Mouse (Mus musculus): ENCODE measurements around the gene Zmiz1. TPM values are rescaled to one million over a fixed set of nuclear protein-coding genes. Genes with fewer than 3 reads are reported as not detected.

Gene Zmiz1
- polyA plus RNA-seq, 1 experiment from 2014 or later, result 6.1 TPM

- Histone ChIP-seq H3K9ac (ENCODE audit: low read depth, low read length) (no peak overlapping the region), H3K36me3 (ENCODE audit: control insufficient read depth, insufficient read depth) (no peaks in the 10 kb centered on the region), H3K9me3 (replicated peaks; ENCODE audit: control insufficient read depth, low read length) (no peaks in the 10 kb centered on the region), H3K27me3 (ENCODE audit: control insufficient read depth, insufficient read depth, low read depth, low read length) (no peaks in the 10 kb centered on the region), H3K4me1 (ENCODE audit: control insufficient read depth, low read depth, low read length) (no peaks in the 10 kb centered on the region), H3K27ac (ENCODE audit: low read length) (no peak overlapping the region), H3K4me2 (ENCODE audit: low read depth, low read length) (no peak overlapping the region), H3K4me3 (ENCODE audit: low read depth, low read length) (no peak overlapping the region)
- WGBS (ENCODE audit: insufficient replicate concordance), result 57% methylated on average over 4 of the region's 4 CpGs
- ATAC-seq (ENCODE audit: low read depth), result no peak
Measured at GRCm38 (mm10) chr14:25620766-25621165, 161.8 kb downstream of the Zmiz1 start.

GRCm38 (mm10) chr14:25623698-25624097, 164.7 kb downstream of the Zmiz1 start:
- no peak overlapping the region for H3K4me3 ChIP-seq (ENCODE audit: low read depth, low read length)
- no peak overlapping the region for H3K4me2 ChIP-seq (ENCODE audit: low read depth, low read length)
- no peak overlapping the region for H3K9ac ChIP-seq (ENCODE audit: low read depth, low read length)
- no peak for ATAC-seq (ENCODE audit: low read depth)
- WGBS (ENCODE audit: insufficient replicate concordance), result 72% methylated on average over 7 of the region's 7 CpGs
- H3K36me3 ChIP-seq (ENCODE audit: control insufficient read depth, insufficient read depth), result no peaks in the 10 kb centered on the region
- no peaks in the 10 kb centered on the region; the same call in 1 of the 2 replicates for H3K4me1 ChIP-seq (ENCODE audit: control insufficient read depth, low read depth, low read length)
- no peaks in the 10 kb centered on the region for H3K27me3 ChIP-seq (ENCODE audit: control insufficient read depth, insufficient read depth, low read depth, low read length)
- no peak overlapping the region for H3K27ac ChIP-seq (ENCODE audit: low read length)
- H3K9me3 ChIP-seq (replicated peaks; ENCODE audit: control insufficient read depth, low read length), result no peaks in the 10 kb centered on the region

- Histone ChIP-seq H3K27me3 (ENCODE audit: control insufficient read depth, insufficient read depth, low read depth, low read length) (no peaks in the 10 kb centered on the region), H3K36me3 (ENCODE audit: control insufficient read depth, insufficient read depth) (no peaks in the 10 kb centered on the region), H3K27ac (ENCODE audit: low read length) (no peak overlapping the region), H3K9ac (ENCODE audit: low read depth, low read length) (no peak overlapping the region), H3K4me1 (ENCODE audit: control insufficient read depth, low read depth, low read length) (no peaks in the 10 kb centered on the region; the same call in 1 of the 2 replicates), H3K4me3 (ENCODE audit: low read depth, low read length) (no peak overlapping the region), H3K4me2 (ENCODE audit: low read depth, low read length) (no peak overlapping the region), H3K9me3 (replicated peaks; ENCODE audit: control insufficient read depth, low read length) (no peaks in the 10 kb centered on the region)
- WGBS (ENCODE audit: insufficient replicate concordance), result 62% methylated on average over 6 of the region's 6 CpGs
- ATAC-seq (ENCODE audit: low read depth), result no peak
Measured at GRCm38 (mm10) chr14:25624659-25625058, 165.7 kb downstream of the Zmiz1 start.

GRCm38 (mm10) chr14:25627599-25628255, 168.7 kb downstream of the Zmiz1 start:
- 68% methylated on average over 3 of the region's 3 CpGs for WGBS (ENCODE audit: insufficient replicate concordance)
- no peaks in the 10 kb centered on the region for H3K27me3 ChIP-seq (ENCODE audit: control insufficient read depth, insufficient read depth, low read depth, low read length)
- no peak overlapping the region for H3K9ac ChIP-seq (ENCODE audit: low read depth, low read length)
- no peak overlapping the region for H3K4me2 ChIP-seq (ENCODE audit: low read depth, low read length)
- no peaks in the 10 kb centered on the region for H3K36me3 ChIP-seq (ENCODE audit: control insufficient read depth, insufficient read depth)
- H3K4me1 ChIP-seq (ENCODE audit: control insufficient read depth, low read depth, low read length), result no peaks in the 10 kb centered on the region; the same call in 1 of the 2 replicates
- H3K4me3 ChIP-seq (ENCODE audit: low read depth, low read length), result no peak overlapping the region
- H3K9me3 ChIP-seq (replicated peaks; ENCODE audit: control insufficient read depth, low read length), result no peaks in the 10 kb centered on the region
- ATAC-seq (ENCODE audit: low read depth), result no peak
- H3K27ac ChIP-seq (ENCODE audit: low read length), result no peak overlapping the region

- Histone ChIP-seq H3K4me1 (ENCODE audit: control insufficient read depth, low read depth, low read length) (no peaks in the 10 kb centered on the region; the same call in 1 of the 2 replicates), H3K9ac (ENCODE audit: low read depth, low read length) (no peak overlapping the region), H3K4me3 (ENCODE audit: low read depth, low read length) (no peak overlapping the region), H3K4me2 (ENCODE audit: low read depth, low read length) (no peak overlapping the region), H3K27ac (ENCODE audit: low read length) (no peak overlapping the region), H3K9me3 (replicated peaks; ENCODE audit: control insufficient read depth, low read length) (no peaks in the 10 kb centered on the region), H3K36me3 (ENCODE audit: control insufficient read depth, insufficient read depth) (no peaks in the 10 kb centered on the region), H3K27me3 (ENCODE audit: control insufficient read depth, insufficient read depth, low read depth, low read length) (no peaks in the 10 kb centered on the region)
- WGBS (ENCODE audit: insufficient replicate concordance), result 45% methylated on average over 5 of the region's 5 CpGs
- no peak for ATAC-seq (ENCODE audit: low read depth)
Measured at GRCm38 (mm10) chr14:25628448-25629099, 169.6 kb downstream of the Zmiz1 start.

- H3K36me3 ChIP-seq (ENCODE audit: control insufficient read depth, insufficient read depth), result no peaks in the 10 kb centered on the region
- H3K4me1 ChIP-seq (ENCODE audit: control insufficient read depth, low read depth, low read length), result peaks cover 11% of the 10 kb centered on the region
- no peak overlapping the region for H3K9ac ChIP-seq (ENCODE audit: low read depth, low read length)
- no peaks in the 10 kb centered on the region for H3K27me3 ChIP-seq (ENCODE audit: control insufficient read depth, insufficient read depth, low read depth, low read length)
- H3K9me3 ChIP-seq (replicated peaks; ENCODE audit: control insufficient read depth, low read length), result no peaks in the 10 kb centered on the region
- 70% methylated on average over 12 of the region's 12 CpGs for WGBS (ENCODE audit: insufficient replicate concordance)
- no peak overlapping the region for H3K27ac ChIP-seq (ENCODE audit: low read length)
- no peak overlapping the region for H3K4me3 ChIP-seq (ENCODE audit: low read depth, low read length)
- no peak for ATAC-seq (ENCODE audit: low read depth)
- no peak overlapping the region for H3K4me2 ChIP-seq (ENCODE audit: low read depth, low read length)
Measured at GRCm38 (mm10) chr14:25629866-25630606, 171.1 kb downstream of the Zmiz1 start.

GRCm38 (mm10) chr14:25630647-25631409, 171.8 kb downstream of the Zmiz1 start:
- no peaks in the 10 kb centered on the region for H3K27me3 ChIP-seq (ENCODE audit: control insufficient read depth, insufficient read depth, low read depth, low read length)
- no peaks in the 10 kb centered on the region for H3K9me3 ChIP-seq (replicated peaks; ENCODE audit: control insufficient read depth, low read length)
- peaks cover 12% of the 10 kb centered on the region for H3K4me1 ChIP-seq (ENCODE audit: control insufficient read depth, low read depth, low read length)
- no peak overlapping the region for H3K9ac ChIP-seq (ENCODE audit: low read depth, low read length)
- no peak overlapping the region for H3K27ac ChIP-seq (ENCODE audit: low read length)
- 79% methylated on average over 7 of the region's 7 CpGs for WGBS (ENCODE audit: insufficient replicate concordance)
- H3K36me3 ChIP-seq (ENCODE audit: control insufficient read depth, insufficient read depth), result no peaks in the 10 kb centered on the region
- no peak for ATAC-seq (ENCODE audit: low read depth)
- no peak overlapping the region for H3K4me3 ChIP-seq (ENCODE audit: low read depth, low read length)
- no peak overlapping the region for H3K4me2 ChIP-seq (ENCODE audit: low read depth, low read length)

- H3K9me3 ChIP-seq (replicated peaks; ENCODE audit: control insufficient read depth, low read length), result no peaks in the 10 kb centered on the region
- H3K36me3 ChIP-seq (ENCODE audit: control insufficient read depth, insufficient read depth), result no peaks in the 10 kb centered on the region; the same call in 1 of the 2 replicates
- WGBS (ENCODE audit: insufficient replicate concordance), result 71% methylated on average over 6 of the region's 6 CpGs
- no peak overlapping the region for H3K9ac ChIP-seq (ENCODE audit: low read depth, low read length)
- H3K27me3 ChIP-seq (ENCODE audit: control insufficient read depth, insufficient read depth, low read depth, low read length), result no peaks in the 10 kb centered on the region
- H3K4me2 ChIP-seq (ENCODE audit: low read depth, low read length), result no peak overlapping the region
- no peak overlapping the region for H3K4me3 ChIP-seq (ENCODE audit: low read depth, low read length)
- H3K4me1 ChIP-seq (ENCODE audit: control insufficient read depth, low read depth, low read length), result peaks cover 12% of the 10 kb centered on the region
- H3K27ac ChIP-seq (ENCODE audit: low read length), result no peak overlapping the region
- ATAC-seq (ENCODE audit: low read depth), result no peak
Measured at GRCm38 (mm10) chr14:25631481-25631880, 172.5 kb downstream of the Zmiz1 start.

Measured in liver, embryonic 16.5 days (tissue).